Mouse (Mus musculus) left cerebral cortex, postnatal 25 days (tissue): ENCODE measurements around the gene Haus7. TPM values are rescaled to one million over a fixed set of nuclear protein-coding genes. Genes with fewer than 3 reads are reported as not detected.

Experiments
- DNase-seq, 2 experiments: peaks; one replicate each; pipeline ENCODE4 v3.0.0; 2022; ENCODE audit warnings: low spot score in 2 of 2, mixed read lengths in 1 of 2
- intact Hi-C: fragments of 180-260 bp; cut with DNase I; formaldehyde crosslinking; loops from one replicate; pipeline ENCODE4 v1.15.1; 2025
- total RNA-seq, 2 experiments: library from RNA; stranded (reverse); gene quantifications; 2 replicates each; pipeline ENCODE4 v1.2.3; 2021

The Haus7 gene
- total RNA-seq: 1 to 10 TPM; 4.3 to 7.0 TPM

GRCm38 (mm10) chrX:73458877-73459392, at the start of gene Haus7:
Haus7 (minus strand) TSS chrX:73459044.
- intact Hi-C loops: no loop called here
- DNase-seq: peak; percentile 87 to 96

- intact Hi-C loops: no loop called here
- DNase-seq: no peak
These were observed 47.7 kb upstream of the Haus7 start for GRCm38 (mm10) chrX:73506577-73506976.

DNA sequence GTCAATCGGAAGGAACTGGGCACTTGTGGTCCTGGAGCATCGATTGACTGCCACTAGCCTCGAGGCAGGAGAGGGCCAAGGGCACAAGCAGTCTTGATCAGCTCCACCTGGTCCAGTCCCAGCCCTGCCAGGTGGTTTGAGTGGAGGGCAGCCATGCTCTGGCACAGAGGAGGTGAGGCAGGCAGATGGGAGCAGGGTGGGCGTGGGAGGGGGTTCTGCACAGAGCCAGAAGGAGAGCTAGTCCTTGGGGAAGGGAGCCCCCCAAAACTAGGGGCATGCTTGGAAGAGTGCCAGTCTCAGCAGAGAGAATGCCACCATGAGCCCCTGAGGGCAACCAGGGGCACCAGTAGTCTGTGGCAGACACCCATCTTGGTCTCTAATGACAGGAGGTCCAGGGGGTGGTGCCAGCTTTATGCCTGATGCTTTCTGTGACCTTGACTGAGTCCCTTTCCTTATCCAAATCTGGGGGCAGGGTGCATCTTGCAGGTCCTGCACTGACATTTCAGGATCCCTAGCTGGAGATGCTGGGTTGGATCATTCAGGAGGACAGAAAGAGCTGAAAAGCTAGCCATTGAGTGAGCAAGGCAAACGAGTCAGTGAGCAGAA, 46.4 kb upstream of the Haus7 start:
- intact Hi-C loops: no loop called here
- DNase-seq: no peak

- intact Hi-C loops: loop anchor here (2.0 kb wide), 1 partner anchor 44 kb away; no protein-coding TSS in a partner anchor
These were observed 37.9 kb upstream of the Haus7 start for GRCm38 (mm10) chrX:73496746-73497145.

DNA sequence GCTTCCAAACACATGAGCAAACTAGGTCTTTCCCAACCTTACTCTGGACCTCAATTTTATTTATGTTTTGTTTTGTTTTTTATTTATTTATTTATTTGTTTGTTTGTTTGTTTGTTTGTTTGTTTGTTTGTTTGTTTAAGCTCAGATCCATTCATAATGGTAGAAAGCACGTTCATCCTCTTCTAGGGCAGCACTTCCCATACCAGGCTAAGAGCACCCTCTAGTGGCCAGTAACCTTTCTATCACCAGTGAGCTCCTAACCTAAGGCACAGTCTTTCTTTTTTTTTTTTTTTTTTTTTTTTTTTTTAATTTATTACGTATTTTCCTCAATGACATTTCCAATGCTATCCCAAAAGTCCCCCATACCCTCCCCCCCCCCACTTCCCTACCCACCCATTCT, 34.7 kb upstream of the Haus7 start:
- DNase-seq: peak; percentile 51 to 68
- intact Hi-C loops: loop anchor here (5.0 kb wide), 4 partner anchors 151 to 441 kb away; partner anchors contain the start of genes F8a and Zfp275

More at GRCm38 (mm10) chrX:73496746-73497145, 37.9 kb upstream of the Haus7 start:
- no peak for DNase-seq

GRCm38 (mm10) chrX:73490804-73491203, 32.0 kb upstream of the Haus7 start:
- intact Hi-C loops: loop anchor here (5.0 kb wide), 4 partner anchors 149 to 439 kb away; partner anchors contain the start of genes F8a and Zfp275
- no peak for DNase-seq

DNA sequence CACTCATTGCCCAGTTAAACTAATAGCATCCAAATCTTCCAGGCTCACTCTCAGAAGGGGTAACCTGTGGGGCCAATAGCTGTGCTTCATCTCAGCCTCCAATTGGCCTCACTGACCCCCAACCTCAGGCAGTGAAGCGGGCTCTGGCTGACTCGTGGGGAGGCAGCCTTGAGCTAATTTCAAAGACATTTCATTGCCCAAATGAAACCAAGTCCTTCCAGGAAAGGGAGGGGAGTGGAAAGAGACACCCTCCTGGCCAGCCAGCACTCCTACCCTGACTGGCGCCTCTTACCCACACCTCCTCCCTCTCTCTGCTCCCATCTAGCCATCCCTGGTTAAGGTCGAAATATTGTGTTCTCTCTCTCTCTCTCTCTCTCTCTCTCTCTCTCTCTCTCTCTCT, 31.3 kb upstream of the Haus7 start:
- intact Hi-C loops: loop anchor here (5.0 kb wide), 4 partner anchors 148 to 438 kb away; partner anchors contain the start of genes F8a and Zfp275
- DNase-seq: no peak

- intact Hi-C loops: loop anchor here (5.0 kb wide), 1 partner anchor 425 kb away; the partner anchor contains the start of gene Pnma3
- no peak for DNase-seq
These were observed 28.1 kb upstream of the Haus7 start for GRCm38 (mm10) chrX:73486920-73487319.

DNA sequence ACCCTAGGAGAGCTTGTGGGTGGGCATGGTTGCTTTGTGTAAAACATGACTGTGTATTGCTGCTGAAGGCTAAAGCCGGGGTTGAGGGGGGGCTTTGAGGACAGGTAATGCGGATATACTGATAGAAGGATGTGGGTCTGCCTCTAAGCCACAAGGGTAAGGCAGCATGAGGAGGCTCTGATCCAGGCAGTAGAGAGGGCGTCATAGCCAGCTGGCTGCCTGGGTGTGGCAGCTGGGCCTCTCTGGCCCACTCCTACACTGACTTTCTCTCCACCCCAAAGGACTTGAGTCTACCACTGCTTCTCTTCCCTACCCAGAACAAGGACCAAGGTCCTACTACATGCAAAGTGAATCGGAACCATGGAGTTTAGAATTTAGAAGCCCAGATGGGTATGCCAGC, 26.0 kb upstream of the Haus7 start:
- intact Hi-C loops: loop anchor here (5.0 kb wide), 1 partner anchor 423 kb away; the partner anchor contains the start of gene Pnma3

DNA sequence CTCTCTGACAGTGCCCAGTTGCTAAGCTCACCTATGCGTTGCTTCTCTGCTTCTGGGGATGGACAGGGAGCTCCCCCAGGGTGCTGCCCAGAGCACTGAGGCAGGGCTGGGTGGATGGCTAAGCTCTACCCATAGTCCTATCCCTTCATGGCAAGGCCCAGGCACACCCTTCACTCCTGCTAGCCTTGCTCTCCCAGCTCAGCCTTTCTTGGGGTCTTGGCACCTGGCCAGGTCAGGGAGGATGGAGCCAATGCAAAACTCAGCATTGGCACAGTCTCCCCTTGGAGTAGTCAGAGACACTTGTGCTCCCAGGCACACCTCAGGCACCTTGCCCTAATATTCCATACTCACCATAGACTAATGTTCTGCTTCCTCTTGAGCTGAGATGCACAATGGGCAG, 25.2 kb upstream of the Haus7 start:
- no peak for DNase-seq
- intact Hi-C loops: no loop called here

More for the DNA sequence above, 26.0 kb upstream of the Haus7 start:
- DNase-seq: no peak

DNA sequence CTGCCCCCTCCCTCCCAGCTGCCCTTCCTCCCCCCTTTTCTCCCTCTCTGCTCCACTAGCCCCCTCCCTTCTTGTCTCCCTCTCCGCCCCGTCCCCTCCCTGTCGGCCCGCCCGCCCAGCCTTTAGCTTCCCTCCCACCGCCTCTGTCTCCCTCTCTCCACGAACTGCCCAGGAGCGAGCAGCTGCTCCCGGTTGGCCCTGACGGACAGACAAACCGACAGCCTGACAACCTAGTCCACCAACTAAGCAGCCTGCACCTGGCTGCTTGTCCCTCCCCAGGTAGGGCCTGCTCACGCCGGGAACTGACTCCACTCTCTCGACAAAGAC, 24.6 kb upstream of the Haus7 start, which contains the start of gene Bgn:
Gene Bgn (plus strand): TSS at position 119 of the 327 bp plus-strand sequence.
- DNase-seq: no peak
- intact Hi-C loops: no loop called here

DNA sequence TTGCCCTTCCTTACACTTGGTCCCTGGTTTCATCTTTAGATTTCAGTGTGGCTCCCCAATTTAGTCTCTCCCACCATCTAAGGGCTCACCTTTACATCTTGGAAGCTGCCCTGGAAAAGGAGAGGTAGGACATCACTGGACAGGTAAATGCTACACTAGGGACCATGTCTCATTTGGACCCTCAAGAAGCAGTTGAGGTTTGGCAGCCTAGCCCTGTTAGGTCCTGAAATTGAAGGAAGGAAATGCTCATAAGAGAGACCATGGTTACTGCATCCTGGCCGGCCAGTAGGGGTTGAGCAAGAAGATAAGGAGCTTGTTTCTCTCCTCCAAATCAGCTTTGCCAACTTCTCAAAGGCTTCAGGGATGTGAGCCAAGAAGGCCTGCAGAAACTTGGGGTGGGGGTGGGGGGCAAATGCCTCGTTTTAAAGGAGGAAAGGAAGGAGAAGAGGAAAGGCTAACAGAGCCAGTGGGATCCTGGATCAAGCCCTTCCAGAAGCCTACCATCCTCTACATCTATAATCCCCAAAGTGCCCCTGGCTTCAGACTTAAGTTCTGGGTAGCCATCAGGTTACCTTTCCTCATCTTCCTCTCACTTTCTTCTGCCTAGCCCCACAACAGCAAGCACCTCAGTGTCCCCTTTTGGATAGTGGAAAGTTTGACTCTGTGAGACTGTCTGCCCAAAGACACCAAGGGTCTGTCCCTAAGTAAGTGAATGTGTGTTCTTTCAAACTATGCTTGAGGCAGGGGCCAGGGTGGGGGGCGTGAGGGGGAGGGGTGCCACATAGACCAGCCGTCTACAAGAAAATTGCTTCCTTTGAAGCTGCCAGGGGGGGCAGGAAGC, 24.0 kb upstream of the Haus7 start:
- intact Hi-C loops: no loop called here

DNA sequence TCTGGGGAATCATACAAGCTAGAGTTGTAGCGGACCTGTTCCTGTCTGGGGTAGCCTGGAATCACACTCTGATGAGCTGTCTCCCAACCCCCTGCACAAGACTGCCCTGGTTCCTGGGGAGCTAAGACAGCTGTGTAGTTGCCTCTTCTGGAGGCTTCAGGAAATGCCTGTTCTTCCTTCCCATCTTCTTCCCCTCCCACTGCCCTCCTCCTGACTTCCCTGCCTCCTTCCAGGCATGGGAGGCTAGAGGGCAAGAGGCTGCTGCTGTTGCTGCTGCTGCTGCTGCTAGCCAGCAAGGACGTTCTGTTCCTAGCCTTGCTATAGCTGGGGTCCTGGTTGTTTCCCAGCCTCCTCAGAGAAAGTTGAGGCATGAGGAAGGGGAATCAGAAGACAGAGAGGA, 21.5 kb upstream of the Haus7 start:
- DNase-seq: no peak
- intact Hi-C loops: no loop called here

More for the DNA sequence above, 24.0 kb upstream of the Haus7 start:
- DNase-seq: no peak

DNA sequence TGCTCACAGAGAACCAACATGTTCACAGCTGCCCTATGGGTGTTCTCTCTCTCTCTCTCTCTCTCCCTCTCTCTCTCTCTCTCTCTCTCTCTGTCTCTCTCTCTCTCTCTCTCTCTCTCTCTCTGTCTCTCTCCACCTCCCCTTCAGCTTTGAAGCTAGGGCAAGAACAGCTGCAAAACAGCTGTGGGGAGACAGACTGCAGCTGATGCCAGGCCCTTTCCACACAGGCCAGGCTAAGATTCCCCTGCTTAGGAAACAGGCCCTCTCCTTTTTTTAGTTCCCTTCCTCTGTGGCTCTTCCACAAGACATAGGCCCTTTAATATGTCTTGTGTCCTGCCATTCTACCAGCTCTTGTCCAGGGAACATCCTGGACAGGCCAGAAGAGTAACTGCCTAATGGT, 20.8 kb upstream of the Haus7 start:
- no peak for DNase-seq
- intact Hi-C loops: no loop called here

DNA sequence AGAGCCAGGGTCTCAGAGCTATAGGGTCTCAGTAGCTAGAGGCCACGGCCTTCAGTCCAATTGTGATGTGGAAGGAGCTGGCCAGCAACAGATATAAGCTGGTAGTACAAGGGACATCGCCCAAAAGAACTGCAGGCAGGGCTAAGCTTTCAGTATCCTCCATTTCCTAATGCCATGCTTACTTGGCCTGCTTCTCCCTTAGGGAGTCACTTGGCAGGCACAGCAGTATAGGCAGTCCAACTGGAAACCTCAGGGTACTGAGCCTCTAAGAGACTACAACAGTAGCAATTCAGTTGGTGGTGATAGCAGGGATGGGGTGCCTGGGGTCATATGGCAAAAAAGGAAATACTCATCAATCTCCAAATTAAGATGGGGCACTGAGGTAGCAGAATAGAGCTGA, 18.7 kb upstream of the Haus7 start:
- intact Hi-C loops: no loop called here
- DNase-seq: no peak

DNA sequence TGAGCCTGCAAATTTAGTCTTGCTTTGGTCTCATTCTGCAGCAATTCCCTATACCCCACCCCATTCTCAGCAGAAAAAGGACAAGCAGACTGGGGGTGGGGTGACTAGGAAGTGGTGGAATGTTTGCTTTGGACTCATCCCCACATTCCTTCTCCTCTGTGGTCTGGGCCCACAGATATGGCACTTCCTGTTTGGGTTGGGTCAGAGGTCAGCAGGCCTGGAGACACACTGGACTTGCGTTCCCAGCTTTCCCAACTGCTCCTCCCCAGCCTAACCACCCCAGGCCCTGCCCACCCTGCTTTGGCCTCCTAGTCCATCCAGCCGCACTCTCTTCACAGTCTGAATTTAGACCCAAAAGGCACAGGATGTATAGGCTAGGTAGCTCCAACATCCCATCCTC, 17.8 kb upstream of the Haus7 start:
- intact Hi-C loops: no loop called here
- DNase-seq: no peak

DNA sequence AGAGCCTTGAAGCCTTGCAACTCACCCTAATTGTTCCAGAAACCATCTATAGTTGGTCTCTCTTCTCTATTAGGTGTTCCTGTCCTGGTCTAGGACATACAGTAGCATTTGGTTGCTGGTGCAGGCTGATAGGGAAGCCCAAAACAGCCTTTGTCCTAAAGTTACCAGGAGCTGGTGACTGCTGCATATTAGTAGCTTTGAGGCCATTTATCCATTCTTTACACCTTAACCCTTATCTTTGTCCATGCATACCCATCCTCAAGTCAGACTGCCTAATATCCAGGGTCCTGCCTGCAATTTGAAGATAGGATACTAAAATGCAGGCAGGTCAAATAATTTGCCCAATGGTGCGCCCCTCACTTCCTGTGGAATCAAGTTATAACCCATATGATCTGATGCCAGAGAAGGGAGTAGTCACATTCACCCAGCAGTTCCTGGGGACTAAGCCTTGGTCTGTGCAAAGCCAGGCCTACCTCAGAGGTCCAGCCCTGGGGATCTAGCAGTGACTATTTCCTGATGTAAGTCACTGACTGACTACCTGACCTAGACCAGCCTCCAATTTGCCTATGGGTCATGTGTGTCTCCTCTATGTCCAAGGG, 16.9 kb upstream of the Haus7 start:
- intact Hi-C loops: no loop called here
- no peak for DNase-seq

DNA sequence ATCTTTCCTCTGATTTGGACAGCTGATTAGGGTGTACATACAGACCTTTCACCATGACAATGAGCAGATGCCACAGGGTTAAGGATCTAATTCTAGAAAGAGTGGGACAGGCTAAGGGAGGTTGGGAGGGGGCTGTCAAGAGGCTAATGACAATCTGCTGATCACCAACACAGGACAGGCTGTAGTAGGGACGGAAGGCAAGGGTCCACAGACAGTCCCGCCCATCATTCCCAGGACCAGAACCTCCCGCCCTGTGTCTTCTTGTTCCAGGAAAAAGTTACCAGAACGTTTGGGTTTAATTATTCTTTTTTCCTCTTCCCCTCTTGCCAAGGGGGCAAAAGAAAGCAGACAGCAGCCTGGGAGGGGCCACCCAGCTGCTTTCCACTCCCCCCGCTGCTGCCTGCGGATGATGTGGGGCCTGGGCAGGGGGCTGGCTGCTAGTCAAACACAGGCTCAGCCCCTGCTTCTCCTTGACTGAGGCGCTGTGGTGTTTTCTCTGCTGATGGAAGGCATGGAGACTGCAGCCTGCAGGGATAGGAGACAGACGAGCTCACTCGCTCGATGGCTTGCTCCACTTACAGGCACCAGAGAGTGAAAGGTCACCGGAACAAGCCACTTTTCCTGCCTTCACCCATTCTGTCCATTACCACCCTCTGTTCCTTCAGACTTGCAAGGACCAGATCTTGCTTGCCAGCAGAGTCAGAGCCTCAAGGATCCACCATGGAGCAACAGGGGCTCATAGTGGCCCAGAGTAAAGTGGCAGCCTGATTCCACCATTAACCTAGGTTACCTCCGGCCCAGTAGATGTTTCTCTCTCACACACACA, 15.7 kb upstream of the Haus7 start:
- intact Hi-C loops: no loop called here
- no peak for DNase-seq

- intact Hi-C loops: no loop called here
- DNase-seq: no peak
These were observed 12.9 kb upstream of the Haus7 start for GRCm38 (mm10) chrX:73471764-73472163.
